Mouse (Mus musculus): ENCODE data around the gene Kansl1. TPM values are rescaled to one million over a fixed set of nuclear protein-coding genes. Genes with fewer than 3 reads are reported as not detected.

Gene Kansl1
- total RNA-seq, 1 experiment, result 37.7 TPM

DNA sequence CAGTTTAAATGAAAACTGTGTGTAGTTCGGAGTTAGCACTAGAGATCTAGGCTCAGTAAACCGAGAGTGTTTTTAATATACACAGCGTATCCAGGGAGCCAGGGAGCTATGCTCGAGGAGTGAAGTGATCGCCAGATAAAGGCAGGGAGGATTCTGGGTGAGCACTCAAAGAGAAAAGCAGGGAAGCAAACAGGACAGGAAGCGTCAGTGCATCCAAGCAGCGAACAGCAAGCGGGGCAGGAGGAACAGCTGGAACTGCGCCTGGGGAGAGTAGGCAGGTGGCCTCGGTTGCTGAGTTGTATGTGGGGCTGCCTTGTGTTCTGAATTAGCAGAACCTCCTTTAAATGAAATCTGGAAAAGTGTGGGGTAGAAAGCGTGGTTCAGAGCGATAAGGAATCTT is 166.0 kb downstream of the Kansl1 start:
- Histone ChIP-seq H3K9ac (ENCODE audit: insufficient read depth, low read depth, low read length, poor library complexity, severe bottlenecking) (no peak overlapping the region), H3K9me3 (ENCODE audit: control insufficient read depth, insufficient read depth, low read depth, low read length) (no peaks in the 10 kb centered on the region), H3K4me3 (ENCODE audit: insufficient read depth in 1 of 2, low read depth in 1 of 2, low read length in 2 of 2, poor library complexity in 1 of 2, severe bottlenecking in 1 of 2) (no peak overlapping the region), H3K27ac (ENCODE audit: insufficient read depth, low read depth, low read length, poor library complexity, severe bottlenecking) (no peak overlapping the region), H3K4me1 (ENCODE audit: control insufficient read depth in 2 of 2, insufficient read depth in 2 of 2, low read length in 2 of 2, poor library complexity in 1 of 2) (peaks cover 15 to 17% of the 10 kb centered on the region in 2 experiments), H3K36me3 (ENCODE audit: control insufficient read depth, insufficient read depth, low read length, poor library complexity, severe bottlenecking) (no peaks in the 10 kb centered on the region)
- TF ChIP-seq CHD2 (IDR thresholded peaks at IDR 0.05; ENCODE audit: low read depth, low read length) (no peak), HCFC1 (IDR thresholded peaks at IDR 0.05; ENCODE audit: borderline replicate concordance, insufficient read depth, low read length) (no peak), ZC3H11A (IDR thresholded peaks at IDR 0.05; ENCODE audit: borderline replicate concordance, low read depth, low read length) (no peak), MAFK (IDR thresholded peaks at IDR 0.05; ENCODE audit: insufficient read depth, low read depth, low read length) (no peak), ZNF384 (IDR thresholded peaks at IDR 0.05; ENCODE audit: low read depth, low read length) (no peak)
- in situ Hi-C loops (cut with MboI; ENCODE audit: low sequenced_read_pairs in 2 of 2, unreplicated experiment in 2 of 2), result no loop called here
- no peak for DNase-seq (ENCODE audit: low read depth, low spot score)

DNA sequence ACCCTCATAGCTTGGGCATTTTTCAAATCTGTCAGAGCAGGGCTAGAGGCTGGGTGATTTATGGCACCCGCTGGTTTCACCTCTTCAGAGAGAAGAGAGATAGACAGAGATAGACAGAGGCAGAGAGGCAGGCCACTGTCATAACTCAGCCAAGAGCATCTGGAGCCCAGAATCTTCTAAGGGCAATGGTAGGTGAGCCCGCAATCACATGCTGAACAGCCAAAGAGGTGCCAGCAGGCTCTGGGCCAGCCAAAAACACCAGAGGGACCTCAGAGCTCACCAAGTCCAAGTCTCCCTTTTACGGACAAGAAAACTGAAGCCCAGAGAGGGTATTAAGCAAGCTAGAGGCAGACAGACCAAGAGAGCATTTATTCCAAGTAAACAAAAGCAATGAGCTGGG is 171.0 kb downstream of the Kansl1 start:
- Histone ChIP-seq H3K9me3 (ENCODE audit: control insufficient read depth, insufficient read depth, low read depth, low read length) (no peaks in the 10 kb centered on the region), H3K27ac (ENCODE audit: insufficient read depth, low read depth, low read length, poor library complexity, severe bottlenecking) (no peak overlapping the region), H3K9ac (ENCODE audit: insufficient read depth, low read depth, low read length, poor library complexity, severe bottlenecking) (no peak overlapping the region), H3K4me1 (ENCODE audit: control insufficient read depth in 2 of 2, insufficient read depth in 2 of 2, low read length in 2 of 2, poor library complexity in 1 of 2) (peaks cover 24 to 35% of the 10 kb centered on the region in 2 experiments), H3K4me3 (ENCODE audit: insufficient read depth in 1 of 2, low read depth in 1 of 2, low read length in 2 of 2, poor library complexity in 1 of 2, severe bottlenecking in 1 of 2) (no peak overlapping the region), H3K36me3 (ENCODE audit: control insufficient read depth, insufficient read depth, low read length, poor library complexity, severe bottlenecking) (no peaks in the 10 kb centered on the region)
- no peak for DNase-seq (ENCODE audit: low read depth, low spot score)
- no peak for TF ChIP-seq CHD2 (IDR thresholded peaks at IDR 0.05; ENCODE audit: low read depth, low read length)
- TF ChIP-seq ZC3H11A (IDR thresholded peaks at IDR 0.05; ENCODE audit: borderline replicate concordance, low read depth, low read length), result no peak
- no peak for TF ChIP-seq HCFC1 (IDR thresholded peaks at IDR 0.05; ENCODE audit: borderline replicate concordance, insufficient read depth, low read length)
- no peak for TF ChIP-seq ZNF384 (IDR thresholded peaks at IDR 0.05; ENCODE audit: low read depth, low read length)
- no peak for TF ChIP-seq MAFK (IDR thresholded peaks at IDR 0.05; ENCODE audit: insufficient read depth, low read depth, low read length)
- in situ Hi-C loops (cut with MboI; ENCODE audit: low sequenced_read_pairs in 2 of 2, unreplicated experiment in 2 of 2), result no loop called here

DNA sequence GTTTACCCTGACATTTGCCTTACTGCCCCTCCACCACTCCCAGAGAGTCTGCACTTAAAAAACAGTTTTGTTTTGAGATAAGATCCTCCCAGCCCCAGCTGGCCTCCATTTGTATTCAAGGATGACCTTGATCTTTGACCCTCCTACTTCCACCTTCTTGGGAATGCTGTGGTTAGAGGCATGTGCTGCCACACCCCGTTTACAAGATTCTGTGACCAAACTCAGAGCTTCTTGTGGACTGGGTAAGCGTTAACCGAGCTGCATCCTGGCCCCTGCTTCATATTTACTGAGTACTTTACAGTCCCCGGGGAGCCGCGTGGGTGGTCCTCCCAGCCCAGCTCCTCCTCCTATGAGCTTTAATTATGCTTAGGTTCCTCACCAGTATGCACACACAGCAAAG is 173.0 kb downstream of the Kansl1 start:
- H3K27ac ChIP-seq (ENCODE audit: insufficient read depth, low read depth, low read length, poor library complexity, severe bottlenecking), result peak overlapping the region; percentile 85
- H3K9ac ChIP-seq (ENCODE audit: insufficient read depth, low read depth, low read length, poor library complexity, severe bottlenecking), result peak overlapping the region; percentile 6; the same call in 1 of the 2 replicates
- no peaks in the 10 kb centered on the region for H3K36me3 ChIP-seq (ENCODE audit: control insufficient read depth, insufficient read depth, low read length, poor library complexity, severe bottlenecking)
- H3K9me3 ChIP-seq (ENCODE audit: control insufficient read depth, insufficient read depth, low read depth, low read length), result no peaks in the 10 kb centered on the region
- no peak for TF ChIP-seq ZNF384 (IDR thresholded peaks at IDR 0.05; ENCODE audit: low read depth, low read length)
- TF ChIP-seq CHD2 (IDR thresholded peaks at IDR 0.05; ENCODE audit: low read depth, low read length), result no peak
- TF ChIP-seq ZC3H11A (IDR thresholded peaks at IDR 0.05; ENCODE audit: borderline replicate concordance, low read depth, low read length), result no peak
- no peak for TF ChIP-seq HCFC1 (IDR thresholded peaks at IDR 0.05; ENCODE audit: borderline replicate concordance, insufficient read depth, low read length)
- no peak for TF ChIP-seq MAFK (IDR thresholded peaks at IDR 0.05; ENCODE audit: insufficient read depth, low read depth, low read length)
- peak; percentile 79 for DNase-seq (ENCODE audit: low read depth, low spot score)
- in situ Hi-C loops (cut with MboI; ENCODE audit: low sequenced_read_pairs in 2 of 2, unreplicated experiment in 2 of 2), result no loop called here
- peaks cover 24 to 47% of the 10 kb centered on the region in 2 experiments for H3K4me1 ChIP-seq (ENCODE audit: control insufficient read depth in 2 of 2, insufficient read depth in 2 of 2, low read length in 2 of 2, poor library complexity in 1 of 2)
- H3K4me3 ChIP-seq (ENCODE audit: insufficient read depth in 1 of 2, low read depth in 1 of 2, low read length in 2 of 2, poor library complexity in 1 of 2, severe bottlenecking in 1 of 2), result 0 out of 4 replicates have a peak overlapping the region, but pooled peaks of 1 of the 2 experiments have one; percentile 24

DNA sequence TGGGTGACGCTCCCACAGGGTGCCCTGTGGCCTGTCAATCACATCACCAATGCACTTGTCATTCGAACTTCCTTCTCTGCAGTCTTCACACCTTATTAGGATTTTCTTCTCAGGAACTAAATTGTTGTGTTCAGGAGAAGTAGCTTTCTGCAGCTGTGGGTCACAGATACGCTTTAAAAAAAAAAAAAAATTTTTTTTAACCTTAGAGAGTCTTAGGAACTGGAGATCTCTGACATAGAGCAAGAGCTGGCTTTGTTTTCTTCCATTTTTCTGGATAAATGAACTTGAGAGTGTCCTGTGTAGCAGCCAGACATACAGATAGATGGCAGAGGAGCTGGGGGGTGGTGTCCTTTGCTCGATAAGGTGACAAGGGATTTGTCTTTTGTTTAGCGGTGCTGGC is 173.5 kb downstream of the Kansl1 start:
- H3K9me3 ChIP-seq (ENCODE audit: control insufficient read depth, insufficient read depth, low read depth, low read length), result no peaks in the 10 kb centered on the region
- peaks cover 24 to 52% of the 10 kb centered on the region in 2 experiments for H3K4me1 ChIP-seq (ENCODE audit: control insufficient read depth in 2 of 2, insufficient read depth in 2 of 2, low read length in 2 of 2, poor library complexity in 1 of 2)
- H3K9ac ChIP-seq (ENCODE audit: insufficient read depth, low read depth, low read length, poor library complexity, severe bottlenecking), result no peak overlapping the region
- TF ChIP-seq MAFK (IDR thresholded peaks at IDR 0.05; ENCODE audit: insufficient read depth, low read depth, low read length) (no peak), ZC3H11A (IDR thresholded peaks at IDR 0.05; ENCODE audit: borderline replicate concordance, low read depth, low read length) (no peak), HCFC1 (IDR thresholded peaks at IDR 0.05; ENCODE audit: borderline replicate concordance, insufficient read depth, low read length) (no peak), ZNF384 (IDR thresholded peaks at IDR 0.05; ENCODE audit: low read depth, low read length) (no peak), CHD2 (IDR thresholded peaks at IDR 0.05; ENCODE audit: low read depth, low read length) (no peak)
- DNase-seq (ENCODE audit: low read depth, low spot score), result no peak
- in situ Hi-C loops (cut with MboI; ENCODE audit: low sequenced_read_pairs in 2 of 2, unreplicated experiment in 2 of 2), result no loop called here
- H3K36me3 ChIP-seq (ENCODE audit: control insufficient read depth, insufficient read depth, low read length, poor library complexity, severe bottlenecking), result no peaks in the 10 kb centered on the region
- H3K4me3 ChIP-seq (ENCODE audit: insufficient read depth in 1 of 2, low read depth in 1 of 2, low read length in 2 of 2, poor library complexity in 1 of 2, severe bottlenecking in 1 of 2), result no peak overlapping the region
- peak overlapping the region; percentile 85 for H3K27ac ChIP-seq (ENCODE audit: insufficient read depth, low read depth, low read length, poor library complexity, severe bottlenecking)

DNA sequence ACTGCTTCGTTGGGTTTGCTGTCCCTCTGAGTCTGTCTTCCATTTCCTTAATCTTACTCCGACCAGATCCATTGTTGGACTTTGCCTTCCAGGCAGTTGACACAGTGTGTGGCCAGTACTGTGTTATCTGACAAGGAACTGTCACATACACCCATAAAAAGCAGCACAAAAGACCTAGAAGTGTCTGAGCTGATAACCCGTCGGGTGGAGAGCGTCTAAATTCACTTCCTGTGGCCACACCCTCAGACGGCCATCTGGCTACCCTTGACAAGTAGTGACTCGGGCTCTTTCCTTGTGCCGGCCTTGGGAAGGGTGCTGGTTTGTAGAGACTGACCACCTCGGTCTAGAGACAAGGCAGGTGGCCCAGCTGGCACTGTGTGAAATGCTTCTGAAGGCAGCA is 175.4 kb downstream of the Kansl1 start:
- H3K4me1 ChIP-seq (ENCODE audit: control insufficient read depth in 2 of 2, insufficient read depth in 2 of 2, low read length in 2 of 2, poor library complexity in 1 of 2), result peaks cover 25 to 51% of the 10 kb centered on the region in 2 experiments
- H3K9me3 ChIP-seq (ENCODE audit: control insufficient read depth, insufficient read depth, low read depth, low read length), result no peaks in the 10 kb centered on the region
- H3K36me3 ChIP-seq (ENCODE audit: control insufficient read depth, insufficient read depth, low read length, poor library complexity, severe bottlenecking), result no peaks in the 10 kb centered on the region
- in situ Hi-C loops (cut with MboI; ENCODE audit: low sequenced_read_pairs in 2 of 2, unreplicated experiment in 2 of 2), result no loop called here
- TF ChIP-seq MAFK (IDR thresholded peaks at IDR 0.05; ENCODE audit: insufficient read depth, low read depth, low read length) (no peak), ZC3H11A (IDR thresholded peaks at IDR 0.05; ENCODE audit: borderline replicate concordance, low read depth, low read length) (no peak), ZNF384 (IDR thresholded peaks at IDR 0.05; ENCODE audit: low read depth, low read length) (no peak), CHD2 (IDR thresholded peaks at IDR 0.05; ENCODE audit: low read depth, low read length) (no peak), HCFC1 (IDR thresholded peaks at IDR 0.05; ENCODE audit: borderline replicate concordance, insufficient read depth, low read length) (no peak)
- H3K9ac ChIP-seq (ENCODE audit: insufficient read depth, low read depth, low read length, poor library complexity, severe bottlenecking), result no peak overlapping the region
- H3K4me3 ChIP-seq (ENCODE audit: insufficient read depth in 1 of 2, low read depth in 1 of 2, low read length in 2 of 2, poor library complexity in 1 of 2, severe bottlenecking in 1 of 2), result no peak overlapping the region
- H3K27ac ChIP-seq (ENCODE audit: insufficient read depth, low read depth, low read length, poor library complexity, severe bottlenecking), result no peak overlapping the region
- DNase-seq (ENCODE audit: low read depth, low spot score), result no peak
